Mouse (Mus musculus) T-helper 17 cell (primary cell): ENCODE measurements around the gene Prtg.

Source experiments
- in situ Hi-C, 2 experiments: fragments of 300-600 bp; cut with MboI, MseI; formaldehyde crosslinking; loops; 1 replicate in 1 of 2; 2 replicates in 1 of 2; pipeline ENCODE4 v1.15.1; 2025; ENCODE audit warnings: high pct_unique_total_duplicates in 2 of 2

The Prtg gene

DNA sequence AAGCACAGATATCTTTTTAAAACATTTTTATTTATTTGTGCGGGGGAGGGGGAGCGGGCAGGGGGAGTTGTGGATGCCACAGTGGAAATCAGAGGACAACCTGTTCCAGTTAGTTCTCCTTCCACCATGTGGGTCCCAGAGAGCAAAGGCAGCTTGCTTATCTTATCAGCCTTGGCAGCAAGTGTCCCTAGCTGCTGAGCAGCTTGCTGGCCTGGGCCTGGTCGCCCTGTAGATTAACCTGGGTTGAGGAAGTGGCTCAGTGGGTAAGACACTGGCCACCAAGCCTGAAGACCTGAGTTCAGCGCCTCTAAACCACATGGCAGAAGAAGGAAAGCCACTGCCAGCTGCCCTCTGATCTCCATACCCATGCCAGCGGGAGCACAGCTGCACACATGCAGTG is 95.9 kb downstream of the Prtg start:
- in situ Hi-C loops, result no loop called here

DNA sequence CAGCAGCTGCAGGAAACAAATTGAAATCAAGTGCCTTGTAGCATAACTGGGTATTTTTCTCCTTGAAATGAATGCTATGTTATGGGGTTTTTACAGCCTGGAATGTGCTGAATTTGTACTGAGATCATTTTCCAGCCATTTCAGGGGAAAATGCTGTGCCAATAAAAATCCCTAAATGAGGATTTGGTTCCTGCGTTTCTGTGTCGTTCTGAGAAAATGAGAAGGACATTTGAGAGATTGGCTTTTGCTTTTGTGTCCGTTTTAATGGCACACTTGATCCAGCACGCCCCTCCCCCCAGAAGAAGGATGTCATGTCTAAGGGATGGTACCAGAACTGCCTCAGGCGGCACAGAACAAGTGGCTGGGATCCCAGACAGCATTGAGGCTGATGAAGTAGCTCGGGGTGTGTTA is 100.0 kb downstream of the Prtg start:
- in situ Hi-C loops, result no loop called here

DNA sequence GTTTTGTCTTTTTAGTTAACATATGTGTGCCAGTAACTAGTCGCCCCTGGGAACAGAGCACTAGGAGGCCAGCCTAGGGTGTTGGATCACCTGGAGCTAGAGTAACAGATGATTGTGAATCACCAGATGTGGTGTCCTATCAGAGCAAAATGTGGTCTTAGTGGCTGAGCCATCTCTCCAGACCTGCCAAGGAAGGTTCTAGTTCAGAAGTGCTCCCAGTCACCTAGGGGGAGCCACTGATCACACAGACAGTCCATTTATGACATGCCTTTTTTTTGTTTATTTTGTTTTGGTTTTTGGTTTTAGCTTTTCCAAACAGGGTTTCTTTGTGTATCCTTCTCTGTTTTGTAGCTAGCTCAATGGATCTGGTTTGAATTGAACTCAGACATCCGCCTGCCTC is 104.7 kb downstream of the Prtg start:
- in situ Hi-C loops, result no loop called here

DNA sequence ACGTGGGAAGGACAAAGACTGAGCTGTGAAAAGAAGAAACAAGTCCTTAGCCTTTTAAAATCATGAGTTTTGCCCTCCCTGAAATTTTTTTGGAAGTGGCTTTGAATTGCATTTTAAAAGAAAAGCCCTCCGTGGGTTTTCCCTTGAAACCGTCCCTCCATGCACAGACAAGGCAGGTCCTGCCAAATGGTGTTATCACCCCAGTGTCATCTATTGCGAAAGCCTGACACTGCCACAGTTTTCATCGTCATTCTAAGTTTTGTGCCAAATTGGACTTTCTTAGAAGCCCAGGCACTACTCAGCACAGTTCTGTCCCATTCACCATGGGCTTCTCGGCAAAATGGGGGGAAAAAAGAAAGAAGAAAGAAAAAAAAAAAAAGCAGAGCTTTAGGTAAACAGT is 106.9 kb downstream of the Prtg start:
- in situ Hi-C loops, result no loop called here

DNA sequence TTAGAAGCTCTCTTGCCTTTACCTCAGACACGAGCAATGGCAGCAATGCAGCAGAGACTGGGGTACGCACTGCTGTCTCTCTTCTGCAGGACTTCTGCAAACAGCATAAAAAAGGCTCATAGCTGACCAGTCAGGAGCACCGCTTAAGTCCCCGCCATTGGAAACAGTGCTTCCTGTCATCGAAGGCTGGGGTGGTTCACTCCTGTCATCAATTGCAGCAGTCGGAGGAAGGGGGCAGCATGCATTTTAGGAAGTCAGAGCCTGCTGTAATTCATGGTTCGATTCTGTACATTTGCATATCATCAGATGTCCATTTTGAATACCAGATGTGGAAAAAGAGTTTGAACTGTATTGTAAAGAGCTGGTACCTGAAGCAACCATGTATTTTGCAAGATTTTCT is 109.1 kb downstream of the Prtg start:
- in situ Hi-C loops, result no loop called here

DNA sequence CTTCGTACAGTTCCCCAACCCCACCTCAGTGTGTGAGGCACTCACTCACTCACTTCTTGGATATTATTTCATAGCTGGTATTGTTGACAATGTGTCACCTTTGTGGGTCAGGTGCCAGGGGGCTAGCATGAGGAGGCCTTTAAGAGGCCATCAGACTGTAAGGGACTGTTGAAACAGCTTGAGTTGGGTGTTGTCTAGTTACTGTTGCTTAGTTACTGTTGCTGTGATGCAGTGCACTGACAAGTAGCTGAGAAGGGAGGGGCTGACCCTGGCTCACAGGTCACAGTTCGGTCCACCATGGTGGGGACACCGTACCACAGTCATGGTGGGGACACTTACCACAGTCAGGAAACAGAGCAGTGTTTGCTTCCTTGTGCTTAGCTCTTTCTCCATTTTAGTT is 116.4 kb downstream of the Prtg start:
- in situ Hi-C loops, result loop anchor here in 1 of 2 experiments (10.0 kb wide), 1 partner anchor 1508 kb away; no protein-coding TSS in a partner anchor

DNA sequence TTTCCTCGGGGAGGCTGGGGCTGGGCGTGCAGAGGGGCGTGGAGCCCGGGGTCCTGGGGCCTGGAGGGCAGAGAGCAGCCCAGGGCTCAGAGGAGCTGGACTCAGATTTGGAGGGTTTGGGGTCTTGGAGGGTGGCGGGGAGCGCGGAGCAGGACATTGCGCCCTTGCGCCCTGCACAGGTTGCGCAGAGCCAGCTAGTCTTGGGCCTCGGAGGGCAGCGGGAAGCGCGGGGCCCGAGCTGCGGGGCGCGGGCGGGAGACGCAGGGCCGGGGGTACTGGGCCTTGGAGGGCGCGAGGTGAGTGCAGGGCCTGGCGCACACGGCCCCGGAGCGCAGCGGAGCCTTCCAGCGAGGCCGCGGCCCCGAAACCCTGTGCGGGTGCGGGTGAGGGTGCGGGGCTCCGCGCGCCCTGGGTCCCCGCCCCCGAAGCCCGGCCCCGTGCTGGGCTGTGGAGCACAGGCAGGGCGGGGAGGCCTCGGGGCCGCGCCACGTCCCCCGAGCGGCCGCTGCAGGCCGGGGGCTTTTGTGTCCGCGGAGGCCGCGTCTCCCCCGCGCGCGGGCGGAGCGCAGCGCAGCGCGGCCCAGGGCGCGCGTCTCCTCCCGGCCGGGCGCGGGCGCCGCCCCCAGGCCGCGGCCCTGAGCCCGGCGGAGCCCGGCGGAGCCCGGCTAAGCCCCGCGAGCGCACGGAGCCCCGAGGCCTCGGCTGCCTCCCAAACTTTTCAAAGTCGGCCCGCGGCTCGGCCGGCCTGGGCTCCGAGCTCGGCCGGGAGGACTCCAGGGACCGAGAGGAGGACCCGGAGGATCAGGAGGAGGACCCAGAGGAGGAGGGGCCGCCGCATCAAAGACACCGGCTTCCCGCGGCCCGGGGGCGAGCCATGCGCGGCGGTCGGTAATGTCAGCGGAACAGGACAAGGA is 118.6 kb downstream of the Prtg start, which contains the start of gene Pygo1:
Gene Pygo1, plus strand, starts transcription at position 625 of the 914 bp plus-strand sequence.
- in situ Hi-C loops, result loop anchor here in 1 of 2 experiments (10.0 kb wide), 1 partner anchor 1510 kb away; no protein-coding TSS in a partner anchor

DNA sequence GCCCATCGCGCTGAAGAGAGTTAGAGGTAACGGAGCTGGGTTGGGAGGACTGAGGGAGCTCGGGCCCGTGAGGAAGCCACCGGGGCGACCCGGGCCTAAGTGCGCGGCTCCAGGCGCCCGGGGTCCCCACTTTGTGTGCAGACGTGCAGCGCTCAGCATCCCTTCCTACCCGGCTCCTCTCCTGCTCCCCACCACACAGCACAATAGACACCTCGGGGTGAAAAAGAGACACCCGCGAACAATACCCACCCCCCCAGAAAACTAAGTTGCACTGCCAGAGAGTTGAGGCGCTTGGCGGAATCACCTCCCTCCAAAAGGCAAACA is 119.2 kb downstream of the Prtg start:
- in situ Hi-C loops, result loop anchor here in 1 of 2 experiments (10.0 kb wide), 1 partner anchor 1511 kb away; no protein-coding TSS in a partner anchor

DNA sequence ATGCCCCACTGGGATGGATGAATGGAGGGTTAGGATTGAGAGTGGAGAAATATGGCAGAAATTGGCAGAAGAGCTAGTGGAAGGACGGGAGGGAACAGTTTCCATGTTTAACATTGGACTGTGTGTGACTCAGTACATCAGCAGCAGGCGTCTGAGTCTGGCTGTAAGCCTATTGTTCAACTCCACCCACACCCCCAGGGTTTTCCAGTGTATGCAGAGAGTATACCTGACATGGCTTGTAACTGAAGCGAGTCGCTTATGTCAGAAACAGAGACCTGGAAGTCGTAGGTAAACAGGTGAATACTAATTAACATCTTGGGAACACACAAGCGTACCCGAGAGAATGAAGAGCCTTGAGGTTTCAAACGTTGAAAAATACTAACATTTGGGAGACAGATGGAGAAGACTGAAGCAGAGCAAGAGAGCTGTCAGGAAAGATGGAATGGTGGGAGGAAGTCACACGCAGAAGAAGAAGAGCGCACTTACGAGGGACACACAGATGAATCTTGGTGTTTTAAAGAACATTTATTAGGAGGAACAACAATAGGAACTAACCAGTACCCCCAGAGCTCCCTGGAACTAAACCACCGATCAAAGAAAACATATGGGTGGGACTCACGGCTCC is 124.6 kb downstream of the Prtg start:
- in situ Hi-C loops, result no loop called here

DNA sequence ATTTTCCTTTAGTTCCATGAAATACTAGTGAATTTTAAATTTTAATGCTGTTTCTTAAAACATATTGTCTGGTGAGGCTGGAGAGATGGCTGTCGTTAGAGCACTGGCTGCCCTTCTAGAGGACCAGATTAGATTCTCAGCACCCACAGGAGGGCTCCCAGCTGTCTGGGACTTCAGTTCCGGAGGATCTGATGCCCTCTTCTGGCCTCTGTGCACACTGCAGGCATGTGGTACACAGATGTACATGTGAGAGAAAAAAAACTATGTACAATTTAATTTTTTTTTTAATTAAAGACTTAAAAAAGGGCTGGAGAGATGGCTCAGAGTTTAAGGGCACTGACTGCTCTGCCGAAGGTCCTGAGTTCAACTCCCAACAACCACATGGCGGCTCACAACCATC is 128.6 kb downstream of the Prtg start:
- in situ Hi-C loops, result no loop called here

DNA sequence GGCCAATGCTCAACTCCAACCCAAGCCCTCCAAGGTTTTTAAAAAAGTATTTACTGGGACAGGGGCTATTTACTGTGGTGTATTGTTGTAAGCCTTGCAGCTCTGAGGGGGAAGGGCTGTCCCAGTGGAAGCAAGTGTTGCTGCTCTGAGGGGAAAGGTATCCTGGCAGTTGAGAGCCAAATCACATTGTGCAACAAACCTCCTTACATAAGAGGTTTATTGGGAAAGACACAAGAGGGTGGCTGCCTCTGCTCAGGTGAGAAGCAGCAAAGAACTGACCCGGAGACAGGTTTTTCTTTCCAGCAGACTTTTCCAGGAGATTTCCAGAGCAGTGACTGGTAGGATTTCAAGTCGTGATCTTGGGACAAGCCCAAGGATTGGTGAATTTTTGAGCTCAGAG is 129.6 kb downstream of the Prtg start:
- in situ Hi-C loops, result no loop called here

DNA sequence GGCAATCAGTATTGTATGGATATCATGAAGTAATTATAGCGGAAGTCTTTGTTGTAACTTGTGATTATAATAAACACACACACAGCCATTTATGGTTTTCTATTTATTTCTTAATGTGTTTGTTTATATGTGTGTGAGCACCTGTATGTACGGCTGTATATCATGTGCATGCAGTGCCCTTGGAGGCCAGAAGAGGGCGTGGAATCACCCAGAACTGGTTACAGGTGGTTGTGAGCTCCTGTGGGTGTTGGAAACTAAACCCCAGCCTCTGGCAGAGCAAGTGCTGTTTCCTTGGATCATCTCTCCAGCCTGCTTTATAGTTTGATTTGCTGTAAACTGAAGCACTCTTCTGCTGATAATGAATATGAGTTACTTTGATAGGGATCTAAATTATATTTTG is 136.8 kb downstream of the Prtg start:
- in situ Hi-C loops, result no loop called here

DNA sequence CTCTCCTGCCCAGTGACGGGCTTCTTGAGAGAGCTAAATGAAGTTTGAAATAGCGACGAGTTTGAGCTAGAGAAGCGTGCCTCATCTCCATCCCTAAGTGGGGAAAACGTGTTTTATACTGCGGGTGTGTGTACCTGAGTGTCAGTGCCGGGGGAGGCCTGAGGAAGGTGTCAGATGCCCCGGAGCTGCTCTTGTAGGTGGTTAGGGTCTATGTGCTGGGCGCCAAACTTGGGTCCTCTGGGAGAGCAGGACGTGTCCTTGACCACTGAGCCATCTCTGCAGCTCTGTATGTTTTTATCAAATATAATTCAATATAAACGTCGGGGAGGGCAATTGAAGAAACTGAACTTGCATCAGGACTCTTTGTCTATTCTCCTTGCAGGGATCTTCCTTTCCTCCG is 137.6 kb downstream of the Prtg start:
- in situ Hi-C loops, result no loop called here

DNA sequence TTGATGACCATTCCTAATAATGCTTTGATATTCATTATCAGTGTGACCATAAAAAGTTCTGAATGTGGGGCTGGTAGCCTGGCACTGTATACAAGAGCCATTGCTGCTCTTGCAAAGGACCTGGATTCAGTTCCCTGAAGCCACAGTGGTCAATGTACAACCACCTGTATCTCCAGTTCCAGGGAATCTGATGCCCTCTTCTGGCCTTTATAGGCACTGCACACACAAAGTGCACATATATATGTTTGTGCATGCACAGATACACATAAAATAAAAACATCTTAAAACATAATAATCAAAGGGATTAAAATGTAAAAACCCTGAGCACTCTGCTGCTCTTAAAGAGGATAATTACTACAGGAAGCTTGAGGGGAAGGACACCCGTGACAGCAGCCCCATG is 140.3 kb downstream of the Prtg start:
- in situ Hi-C loops, result no loop called here

DNA sequence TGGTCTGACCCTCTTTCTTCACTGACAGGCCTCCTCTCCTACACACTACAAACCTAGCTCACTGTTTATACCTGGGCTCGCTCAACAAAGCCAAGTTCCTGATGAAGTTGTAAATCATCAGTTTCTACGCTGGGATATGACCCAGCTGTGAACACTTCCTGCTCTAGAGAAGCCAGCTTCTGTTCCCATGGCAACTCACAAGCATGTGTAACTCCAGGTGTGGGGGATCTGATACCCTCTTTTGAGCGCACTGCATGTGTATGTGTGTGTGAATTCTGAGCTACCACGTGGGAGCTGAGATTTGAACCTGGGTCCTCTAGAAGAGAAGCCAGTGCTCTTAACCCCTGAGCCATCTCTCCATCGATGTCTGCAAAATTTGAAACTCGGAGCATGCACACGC is 142.9 kb downstream of the Prtg start:
- in situ Hi-C loops, result no loop called here

DNA sequence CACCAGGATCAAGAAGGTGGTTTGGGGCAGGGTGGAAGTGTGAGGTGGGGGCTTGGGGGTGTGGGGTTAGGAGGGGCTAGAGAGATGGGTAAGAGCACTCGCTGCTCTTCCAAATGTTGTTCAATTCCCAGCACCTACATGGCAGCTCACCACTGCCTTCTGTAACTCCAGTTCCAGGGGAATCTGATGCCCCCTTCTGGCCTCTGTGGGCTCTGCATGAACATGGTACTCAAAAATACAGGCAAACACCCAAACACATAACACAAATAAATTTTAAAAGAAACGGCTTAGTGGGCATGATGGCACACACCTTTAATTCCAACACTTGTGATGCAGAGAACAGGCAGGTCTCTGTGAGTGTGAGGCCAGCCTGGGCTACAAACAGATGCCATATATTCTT is 148.1 kb downstream of the Prtg start:
- in situ Hi-C loops, result loop anchor here in 1 of 2 experiments (10.0 kb wide), 1 partner anchor 420 kb away; the partner anchor contains the start of gene Rfx7

DNA sequence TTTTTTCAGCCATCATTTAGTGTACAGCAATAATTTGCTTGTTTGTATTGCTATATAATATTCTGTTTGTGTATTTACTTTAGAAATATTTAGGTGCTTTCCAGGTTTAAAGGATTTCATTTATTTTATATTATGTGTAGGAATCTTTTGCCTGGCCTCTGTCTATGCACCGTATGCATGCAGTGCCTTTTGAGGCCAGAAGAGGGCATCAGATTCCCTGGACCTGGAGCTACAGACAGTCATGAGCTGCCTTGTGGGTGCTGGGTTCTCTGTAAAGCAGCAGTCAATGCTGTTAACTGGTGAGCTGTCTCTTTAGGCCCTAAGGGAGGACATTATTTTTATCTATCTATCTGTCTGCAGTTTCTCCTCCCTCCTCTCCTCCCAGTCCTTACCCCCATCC is 148.9 kb downstream of the Prtg start:
- in situ Hi-C loops, result loop anchor here in 1 of 2 experiments (10.0 kb wide), 1 partner anchor 421 kb away; the partner anchor contains the start of gene Rfx7

DNA sequence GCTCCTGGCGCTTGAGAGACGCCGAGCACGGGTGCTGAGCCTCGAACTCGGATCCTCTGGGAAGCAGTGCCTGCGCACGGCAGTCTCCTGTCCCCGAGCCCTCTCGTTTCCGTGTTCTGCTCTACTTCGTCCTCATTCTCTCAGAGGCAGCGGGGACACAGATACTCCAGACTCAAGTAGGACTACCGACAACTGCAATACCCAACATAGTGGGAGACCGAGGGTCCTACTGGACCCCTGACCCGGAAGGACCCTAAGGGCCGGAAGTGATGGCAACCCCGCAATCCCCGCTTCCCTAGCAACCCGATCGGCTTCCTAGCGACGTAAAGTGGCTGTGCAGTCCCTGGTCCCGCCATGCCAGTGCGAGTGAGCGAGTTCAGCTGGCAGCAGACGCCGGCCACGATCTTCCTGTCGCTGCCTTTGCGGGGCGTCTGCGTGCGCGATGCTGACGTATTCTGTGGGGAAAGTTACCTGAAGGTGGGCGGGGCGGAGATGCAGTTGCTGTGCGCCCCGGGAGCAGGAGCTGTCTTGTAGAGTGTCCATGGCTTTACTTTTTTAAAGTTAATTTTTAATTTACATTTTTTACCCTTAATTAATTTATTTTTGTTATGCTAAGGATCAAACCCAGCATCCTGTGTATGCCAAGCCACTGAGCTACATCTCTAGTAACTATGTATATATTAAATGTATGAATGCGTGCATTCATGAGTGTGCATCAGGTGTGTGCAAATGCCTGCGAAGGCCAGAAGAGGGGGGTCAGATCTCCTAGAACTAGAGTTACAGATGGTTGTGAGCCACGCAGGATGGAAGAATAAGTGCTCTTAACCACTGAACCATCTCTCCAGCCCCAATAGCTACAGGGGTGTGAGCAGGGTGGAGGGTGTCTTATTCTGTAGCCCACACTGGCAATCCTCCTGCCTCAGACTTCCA is 152.1 kb downstream of the Prtg start, which contains the start of the genes Dyx1c1 and Gm44503:
Gene Dyx1c1, plus strand, starts transcription at position 265 of the 930 bp plus-strand sequence.
Gene Gm44503, plus strand, starts transcription at position 332 of the 930 bp plus-strand sequence.
- in situ Hi-C loops, result loop anchor here in 1 of 2 experiments (10.0 kb wide), 1 partner anchor 424 kb away; the partner anchor contains the start of gene Rfx7

DNA sequence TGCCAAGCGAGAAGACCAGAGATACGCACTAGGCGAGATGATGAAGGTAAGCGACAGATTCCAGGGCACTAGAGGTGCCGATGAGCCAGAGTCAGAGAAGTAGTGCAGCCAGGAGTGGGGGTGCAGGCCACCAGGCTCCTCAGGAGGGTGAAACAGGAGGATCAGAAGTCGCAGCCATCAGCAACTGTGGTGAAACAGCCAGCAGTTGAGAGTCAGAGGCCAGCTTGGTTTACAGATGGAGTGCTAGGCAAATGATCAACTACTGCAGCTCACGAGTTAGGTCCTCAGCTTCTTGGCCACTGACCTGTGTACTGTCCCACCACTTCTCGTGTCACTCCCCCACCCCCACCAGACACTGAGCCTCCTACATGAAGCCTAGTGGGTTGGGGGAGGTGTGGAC is 154.7 kb downstream of the Prtg start:
- in situ Hi-C loops, result no loop called here

DNA sequence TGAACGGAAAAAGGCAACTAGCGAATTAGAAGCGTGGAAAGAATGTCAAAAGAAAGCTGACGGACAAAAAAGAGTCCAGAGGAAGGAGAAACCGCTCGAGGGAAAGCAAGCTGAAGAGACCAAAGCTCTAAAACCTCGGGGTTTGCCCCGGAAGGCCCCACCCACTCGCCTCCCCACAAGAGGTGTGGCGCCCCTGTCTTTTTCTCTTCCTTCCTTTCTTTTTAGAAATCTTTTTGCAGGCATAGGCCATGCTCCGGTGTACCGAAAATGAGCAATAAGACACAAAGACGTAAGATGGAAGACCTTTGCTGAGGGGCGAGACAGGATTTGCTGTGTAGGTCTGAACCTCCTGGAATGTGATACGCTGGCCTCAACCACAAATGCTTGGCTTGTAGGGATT is 155.3 kb downstream of the Prtg start:
- in situ Hi-C loops, result no loop called here
